Mouse (Mus musculus) c-Kit-negative CD71-positive TER-119-positive erythroid progenitor cells, embryonic 14.5 days (primary cell): ENCODE measurements around the gene Olfr1280.
"Not testable (repeated sequence)": the region's sequence is repeated elsewhere in the genome, so short reads cannot be mapped to it uniquely, and the experiment has no call there.

ENCODE experiments used
- DNase-seq: peaks from one replicate; pipeline ENCODE4 v3.0.0-alpha.2; 2013; ENCODE audit warnings: low read depth, low spot score

Olfr1280 gene

DNA sequence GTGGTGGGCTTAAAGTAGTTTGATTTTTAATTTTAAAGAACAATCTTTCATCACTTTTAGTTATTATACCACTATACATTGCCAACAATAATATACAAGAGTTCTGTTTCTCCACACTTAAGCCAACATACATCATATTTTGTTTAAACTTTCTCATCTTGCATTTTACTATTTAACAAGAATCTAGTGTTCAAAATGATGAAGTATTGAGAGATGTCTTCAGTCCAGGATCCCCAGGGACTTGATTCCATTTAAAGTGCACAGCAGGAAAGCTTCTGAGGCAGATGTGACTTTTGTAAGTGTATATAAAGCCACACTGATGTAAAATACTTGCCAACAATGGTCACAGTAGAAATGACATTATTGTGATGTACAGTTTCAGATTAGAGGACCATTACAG is at the start of gene Olfr1280:
TSS of gene Olfr1280 (plus strand) at position 301 of the 400 bp plus-strand sequence.
- DNase-seq, result no peak

DNA sequence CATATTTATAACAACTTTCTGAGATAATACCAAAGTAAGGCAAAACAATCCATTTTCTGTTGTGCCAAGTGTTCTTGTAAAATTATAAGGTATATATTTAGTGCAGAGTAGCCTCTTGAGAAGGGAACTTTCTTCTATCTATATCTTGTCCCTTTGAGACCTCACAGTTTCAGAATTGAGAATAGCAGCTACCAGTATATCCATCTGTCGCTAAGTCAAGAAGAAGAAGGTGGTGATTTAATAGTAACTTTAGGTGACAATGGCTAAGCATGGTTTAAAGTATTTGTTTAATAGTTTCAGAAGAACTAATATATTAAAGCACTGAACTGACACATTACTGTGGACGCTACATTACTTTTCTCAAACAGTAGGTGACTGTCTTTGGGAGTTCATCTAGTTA is 39.8 kb upstream of the Olfr1280 start, which contains the start of gene Olfr1277:
TSS of gene Olfr1277 (minus strand) at position 101 of the 400 bp plus-strand sequence.
- no peak for DNase-seq

DNA sequence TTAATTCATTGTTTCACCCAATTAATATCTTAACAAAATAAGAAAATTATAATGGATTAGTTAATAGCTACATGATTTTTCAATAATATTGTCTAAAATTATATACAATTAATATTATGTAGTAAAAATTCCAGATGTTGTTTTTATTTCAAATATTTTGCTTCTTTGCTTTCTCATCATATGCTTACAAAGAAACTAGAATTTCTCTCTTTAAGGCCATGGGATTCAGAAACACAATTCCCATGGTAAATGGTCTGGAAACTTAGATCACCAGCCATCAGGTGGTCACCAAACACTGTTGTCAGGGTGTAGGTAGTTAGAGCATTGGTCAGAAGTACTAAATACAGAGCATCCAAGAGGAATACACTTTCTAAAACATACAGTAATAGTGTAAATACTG is 24.0 kb upstream of the Olfr1280 start, which contains the start of gene Olfr1278:
TSS of gene Olfr1278 (plus strand) at position 301 of the 400 bp plus-strand sequence.
- no peak for DNase-seq

DNA sequence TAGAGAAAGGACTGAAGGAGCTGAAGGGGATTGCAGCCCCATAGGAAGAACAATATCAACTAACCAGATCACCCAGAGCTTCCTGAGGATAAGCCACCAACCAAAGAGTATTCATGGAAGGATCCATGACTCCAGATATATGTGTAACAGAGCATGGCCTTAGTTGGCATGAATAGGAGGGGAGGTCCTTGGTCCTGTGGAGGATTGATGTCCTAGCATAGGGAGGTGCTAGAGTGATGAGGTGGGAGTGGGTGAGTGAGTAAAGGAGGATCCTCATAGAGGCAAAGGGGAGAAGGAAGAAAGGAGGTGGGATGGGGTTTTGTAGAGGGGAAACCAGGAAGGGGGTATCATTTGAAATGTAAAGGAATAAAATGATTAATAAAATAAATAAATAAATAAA is 15.3 kb upstream of the Olfr1280 start:
- no peak for DNase-seq

DNA sequence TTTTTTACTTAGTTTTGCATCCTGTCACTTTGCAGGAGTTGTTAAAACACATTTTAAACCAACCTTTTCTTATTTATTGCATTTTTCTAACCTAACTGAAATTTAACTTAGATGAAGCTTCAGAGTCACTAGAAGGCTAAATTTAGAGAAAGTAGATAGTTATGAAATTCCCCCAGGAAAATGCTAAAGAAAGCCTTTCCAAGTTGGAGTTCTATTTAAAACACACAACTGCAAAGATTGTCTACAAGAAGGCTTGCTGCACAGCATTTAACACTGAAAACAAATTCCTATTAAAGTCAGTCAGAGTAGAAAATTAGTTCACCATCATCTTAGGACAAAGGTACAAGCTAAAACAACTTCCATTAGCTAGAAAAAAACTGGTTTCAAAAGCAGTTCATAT is 13.4 kb upstream of the Olfr1280 start, which contains the start of gene Olfr1279:
TSS of gene Olfr1279 (plus strand) at position 262 of the 400 bp plus-strand sequence.
- DNase-seq, result no peak

DNA sequence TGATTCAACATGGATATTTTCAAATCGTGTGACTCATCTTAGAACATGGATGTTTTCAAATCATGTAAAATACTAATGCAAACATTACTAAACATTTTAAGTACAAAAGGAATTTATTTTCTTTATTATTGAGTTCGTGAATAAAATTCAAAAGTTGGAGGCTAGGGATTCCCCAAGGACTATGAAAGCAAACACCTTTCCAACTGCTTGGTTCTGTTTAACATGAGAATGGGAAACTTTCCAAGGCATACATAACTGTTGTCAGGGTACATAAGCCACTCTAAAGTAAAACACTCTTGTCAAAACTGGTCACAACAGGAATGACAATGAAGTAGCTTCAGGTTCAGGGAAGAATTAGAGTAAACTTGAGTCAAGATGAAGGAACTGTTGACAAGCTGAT is 12.4 kb downstream of the Olfr1280 start, which contains the start of gene Olfr1281:
TSS of gene Olfr1281 (plus strand) at position 301 of the 400 bp plus-strand sequence.
- DNase-seq, result no peak

DNA sequence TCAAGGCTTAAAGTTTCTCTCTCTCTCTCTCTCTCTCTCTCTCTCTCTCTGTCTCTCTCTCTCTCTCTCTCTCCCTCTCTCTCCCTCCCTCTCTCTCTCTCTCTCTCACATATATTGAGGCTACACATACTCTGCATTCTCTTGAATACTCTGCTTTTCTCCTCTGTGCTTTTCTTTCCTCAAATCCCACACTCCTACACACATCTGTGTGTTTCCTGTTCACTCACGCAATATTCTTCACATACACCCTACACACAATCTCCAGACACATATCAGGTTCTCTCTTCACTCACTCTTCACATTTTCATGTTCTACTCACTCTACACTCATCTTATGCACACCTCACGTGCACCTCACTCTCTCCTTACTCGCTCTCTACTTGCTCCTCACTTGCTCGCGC is 19.9 kb downstream of the Olfr1280 start:
- DNase-seq, result not testable (repeated sequence)

DNA sequence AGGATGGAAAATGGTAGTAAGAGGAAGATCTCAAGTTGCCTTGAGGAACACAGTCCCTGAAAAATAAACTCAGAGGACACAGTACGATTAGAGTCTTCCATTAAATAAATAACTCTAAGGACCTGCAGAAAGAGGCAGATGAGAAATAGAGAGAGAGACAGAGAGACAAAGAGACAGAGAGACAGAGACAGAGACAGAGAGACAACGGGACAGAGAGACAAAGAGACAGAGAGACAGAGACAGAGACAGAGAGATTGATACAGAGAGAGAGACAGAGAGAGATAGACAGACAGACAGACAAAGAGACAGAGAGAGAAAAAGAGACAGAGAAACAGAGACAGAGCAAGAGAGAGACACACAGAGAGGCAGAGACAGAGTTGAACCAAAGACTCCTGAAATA is 22.2 kb downstream of the Olfr1280 start, which contains the start of gene Olfr1282:
TSS of gene Olfr1282 (minus strand) at position 101 of the 400 bp plus-strand sequence.
- DNase-seq, result no peak

DNA sequence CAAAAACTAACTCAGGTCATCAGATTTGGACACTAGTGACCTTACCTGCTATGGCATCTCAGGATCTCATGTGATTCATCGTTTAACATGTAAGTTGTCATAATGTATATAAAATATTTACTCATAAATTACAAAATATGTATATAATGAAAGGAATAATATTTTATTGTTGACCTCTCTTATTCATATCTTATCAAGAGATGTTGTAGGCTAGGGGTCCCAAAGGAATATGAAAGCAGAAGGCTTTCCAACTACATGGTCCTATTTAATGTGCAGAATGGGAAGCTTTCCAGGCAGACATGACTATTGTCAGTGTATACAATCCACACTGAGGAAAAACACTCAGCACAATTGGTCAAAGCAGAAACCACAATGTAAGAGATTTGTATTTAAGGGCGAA is 52.7 kb downstream of the Olfr1280 start, which contains the start of gene Olfr1283:
TSS of gene Olfr1283 (plus strand) at position 301 of the 400 bp plus-strand sequence.
- DNase-seq, result no peak

DNA sequence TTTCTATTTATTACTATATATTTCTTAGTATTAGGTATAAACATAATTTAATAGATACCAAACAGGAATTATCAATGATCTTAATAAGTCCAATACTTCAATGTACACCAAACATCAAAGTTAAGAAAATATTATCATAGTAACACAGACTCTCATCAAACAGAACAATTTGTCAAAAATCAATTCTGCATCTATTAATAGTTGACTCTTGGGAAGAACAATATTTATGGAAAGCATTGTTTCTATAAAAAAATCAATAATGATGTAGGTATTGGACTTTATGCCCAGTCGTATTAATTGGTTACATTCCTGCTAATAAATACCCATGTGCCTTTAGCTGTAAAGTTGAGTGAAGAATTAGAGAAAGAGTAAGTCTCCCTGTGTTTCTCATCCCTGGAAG is 61.4 kb downstream of the Olfr1280 start, which contains the start of gene Olfr1284:
TSS of gene Olfr1284 (plus strand) at position 301 of the 400 bp plus-strand sequence.
- no peak for DNase-seq
